Mouse (Mus musculus): ENCODE measurements around the gene Fut7. TPM values are rescaled to one million over a fixed set of nuclear protein-coding genes. Genes with fewer than 3 reads are reported as not detected.
"Not testable (repeated sequence)": the region's sequence is repeated elsewhere in the genome, so short reads cannot be mapped to it uniquely, and the experiment has no call there.

Gene Fut7
- total RNA-seq (2015; ENCODE audit: low replicate concordance) (4.3 TPM in 1 of 2 replicates, not detected in the other), total RNA-seq (2017; ENCODE audit: low replicate concordance) (0.77 TPM in 1 of 2 replicates, not detected in the other)

DNA sequence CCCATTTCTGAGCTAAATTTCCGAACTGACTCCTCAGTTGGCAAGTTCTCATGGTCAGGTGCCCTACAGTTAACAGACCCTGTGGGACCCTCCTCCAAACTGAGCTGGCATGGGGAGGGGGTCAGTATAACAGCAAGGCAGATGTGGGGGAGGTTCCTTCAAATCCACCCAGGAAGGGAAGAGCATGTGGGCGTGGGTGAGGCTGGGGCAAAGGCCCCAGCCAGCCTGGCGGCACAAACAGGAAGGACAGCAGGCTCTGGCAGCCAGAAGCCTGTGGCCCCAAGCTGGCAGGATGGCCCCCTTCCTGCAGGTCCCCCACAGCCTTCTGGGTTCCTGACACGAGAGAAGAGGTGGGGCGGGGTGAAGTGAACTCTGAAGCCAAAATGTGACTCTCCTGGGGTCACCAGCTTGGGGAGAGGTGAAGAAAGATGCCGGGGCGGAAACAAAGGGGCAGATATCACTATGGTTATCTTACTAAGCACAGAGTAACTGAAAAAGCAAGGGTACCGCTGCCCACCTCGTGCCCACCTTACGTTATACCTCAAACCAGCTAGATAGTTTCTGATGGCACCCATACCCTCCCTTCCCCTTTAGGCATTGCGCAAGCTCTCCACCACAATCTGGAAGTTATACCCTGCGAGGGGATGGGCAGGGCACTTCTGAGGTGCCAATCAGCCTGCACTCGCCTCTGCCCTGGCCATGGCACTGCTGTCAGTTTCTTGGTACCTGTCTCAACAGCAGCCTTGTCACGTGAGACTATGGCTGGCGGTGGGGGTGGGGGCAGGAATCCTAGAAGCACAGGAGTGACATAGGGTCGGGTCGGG is at the start of gene Fut7:
TSS of gene Fut7 (plus strand) at position 681 of the 824 bp plus-strand sequence.
- ATAC-seq (replicated peaks; ENCODE audit: low FRiP score, poor library complexity, severe bottlenecking): no peak

GRCm38 (mm10) chr2:25373431-25373830 is 49.6 kb upstream of the Fut7 start:
- no peak for ATAC-seq (replicated peaks; ENCODE audit: low FRiP score, poor library complexity, severe bottlenecking)

- ATAC-seq (replicated peaks; ENCODE audit: low FRiP score, poor library complexity, severe bottlenecking): no peak
Measured at GRCm38 (mm10) chr2:25376589-25376988, 46.5 kb upstream of the Fut7 start.

GRCm38 (mm10) chr2:25384492-25384891 is 38.6 kb upstream of the Fut7 start:
- no peak for ATAC-seq (replicated peaks; ENCODE audit: low FRiP score, poor library complexity, severe bottlenecking)

DNA sequence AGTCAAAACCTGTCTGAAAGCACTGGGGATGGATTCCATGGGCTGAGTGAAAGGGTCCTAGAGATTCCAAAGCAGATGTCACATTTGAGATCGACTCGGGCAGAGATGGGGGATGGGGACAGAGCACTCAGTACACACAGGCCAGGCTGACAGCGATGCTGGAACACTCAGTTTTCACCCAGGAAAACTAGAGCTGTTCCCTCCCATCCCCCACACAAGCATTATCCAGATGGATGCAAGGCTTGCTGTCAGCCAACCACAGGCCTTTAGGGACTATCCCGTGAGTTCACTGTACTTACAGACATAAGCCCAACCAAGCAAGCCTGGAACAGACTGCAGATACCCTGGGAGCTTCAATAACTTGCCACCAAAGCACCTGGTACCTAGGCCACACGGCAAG is 31.8 kb upstream of the Fut7 start:
- ATAC-seq (replicated peaks; ENCODE audit: low FRiP score, poor library complexity, severe bottlenecking): no peak

GRCm38 (mm10) chr2:25394281-25395221 is 28.5 kb upstream of the Fut7 start:
- no peak for ATAC-seq (replicated peaks; ENCODE audit: low FRiP score, poor library complexity, severe bottlenecking)

DNA sequence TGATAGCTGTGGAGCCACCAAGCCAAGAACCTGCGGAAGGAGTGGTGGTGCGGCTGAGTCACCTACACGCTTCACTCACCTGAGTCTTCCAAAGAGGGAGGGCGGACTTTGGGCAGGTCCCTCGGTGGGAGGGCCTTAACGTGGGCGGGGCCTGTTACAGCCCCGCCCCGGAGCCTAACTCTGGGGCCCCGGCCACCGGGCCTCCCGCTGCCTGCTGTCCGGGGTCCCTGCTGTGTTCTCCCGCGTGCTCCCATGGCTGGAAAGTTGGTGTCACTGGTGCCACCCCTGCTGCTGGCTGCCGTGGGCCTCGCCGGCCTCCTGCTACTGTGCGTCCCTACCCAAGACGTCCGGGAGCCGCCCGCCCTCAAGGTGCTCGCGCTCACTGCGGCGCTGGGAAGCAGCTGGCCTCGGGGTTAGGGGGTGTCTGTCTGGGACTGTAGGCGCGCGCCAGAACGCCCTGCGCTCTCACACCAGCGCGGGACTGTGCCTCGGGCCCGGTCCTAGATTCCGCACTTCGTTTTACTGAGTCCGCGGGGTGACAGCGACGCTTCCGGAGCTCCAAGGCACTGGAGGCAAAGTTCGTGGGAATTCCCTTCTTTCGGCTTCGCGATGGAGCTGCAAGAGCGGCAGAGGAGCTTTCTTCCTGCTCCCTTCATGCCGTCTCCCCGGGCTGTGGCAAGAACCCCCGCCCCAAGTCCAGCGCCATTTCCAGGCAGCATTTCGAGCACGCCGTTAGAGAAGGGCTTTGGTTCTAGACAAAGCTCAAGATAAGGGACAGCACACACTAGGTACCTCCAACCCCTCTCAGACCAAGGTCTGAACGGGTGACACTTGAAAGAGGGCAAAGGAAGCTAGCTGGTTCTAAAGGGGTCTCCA is 27.1 kb upstream of the Fut7 start, which contains the start of gene Entpd2:
TSS of gene Entpd2 (plus strand) at position 154 of the 876 bp plus-strand sequence.
- ATAC-seq (replicated peaks; ENCODE audit: low FRiP score, poor library complexity, severe bottlenecking): no peak

DNA sequence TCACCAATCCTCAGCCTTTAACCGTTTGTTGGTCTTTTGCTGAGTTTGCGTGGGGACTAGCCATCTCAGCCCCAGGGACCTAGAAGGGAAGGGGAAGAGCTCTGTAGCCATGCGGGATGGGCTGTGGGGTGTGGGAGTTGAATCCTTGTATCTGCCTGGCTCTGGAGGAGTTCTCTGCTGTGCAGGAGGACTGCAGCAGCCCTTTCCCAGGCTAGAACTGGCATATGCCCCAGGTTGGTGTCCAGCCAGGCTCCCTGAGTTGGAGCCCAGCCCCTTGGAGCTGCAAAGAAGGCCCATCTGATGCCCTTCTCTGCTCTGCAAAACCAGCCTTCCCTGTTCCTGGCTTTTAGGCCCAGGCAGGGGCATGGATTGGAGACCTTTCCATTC is 26.5 kb upstream of the Fut7 start:
- no peak for ATAC-seq (replicated peaks; ENCODE audit: low FRiP score, poor library complexity, severe bottlenecking)

DNA sequence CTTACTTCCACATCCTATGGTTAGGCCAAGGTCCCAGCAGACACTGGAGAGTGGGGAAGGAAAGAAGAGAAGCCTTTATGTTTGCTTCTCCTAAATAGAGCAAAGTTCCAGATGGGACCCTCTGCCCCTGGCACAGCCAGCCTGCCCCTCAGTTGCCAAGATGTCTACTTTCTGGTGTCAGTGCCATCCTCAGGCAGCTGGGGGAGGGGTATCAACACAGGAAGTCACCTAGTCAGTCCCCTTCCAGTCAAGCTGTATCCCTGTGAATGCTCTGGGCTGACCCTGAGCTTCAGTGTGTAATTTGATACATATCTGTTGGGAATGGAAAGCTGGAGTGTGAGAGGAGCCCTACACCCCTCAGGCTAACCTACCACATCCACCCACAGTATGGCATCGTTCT is 26.1 kb upstream of the Fut7 start:
- no peak for ATAC-seq (replicated peaks; ENCODE audit: low FRiP score, poor library complexity, severe bottlenecking)

DNA sequence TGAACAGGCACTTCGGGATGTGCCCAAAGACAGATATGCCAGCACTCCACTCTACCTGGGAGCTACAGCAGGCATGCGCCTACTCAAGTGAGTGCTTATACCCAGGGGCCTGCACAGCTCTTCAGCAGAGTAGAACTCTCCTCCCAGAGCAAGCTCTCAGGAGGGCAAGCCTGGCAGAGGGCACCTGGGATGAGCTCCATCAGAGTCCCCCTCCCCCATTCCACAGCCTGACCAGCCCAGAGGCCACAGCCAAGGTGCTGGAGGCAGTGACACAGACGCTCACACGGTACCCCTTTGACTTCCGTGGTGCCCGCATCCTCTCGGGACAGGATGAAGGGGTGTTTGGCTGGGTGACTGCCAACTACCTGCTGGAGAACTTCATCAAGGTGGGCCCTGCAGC is 25.0 kb upstream of the Fut7 start:
- no peak for ATAC-seq (replicated peaks; ENCODE audit: low FRiP score, poor library complexity, severe bottlenecking)

- ATAC-seq (replicated peaks; ENCODE audit: low FRiP score, poor library complexity, severe bottlenecking): no peak
Measured at GRCm38 (mm10) chr2:25399051-25399450, 24.0 kb upstream of the Fut7 start, which contains the start of gene Npdc1. Npdc1 (plus strand) TSS chr2:25399351.

DNA sequence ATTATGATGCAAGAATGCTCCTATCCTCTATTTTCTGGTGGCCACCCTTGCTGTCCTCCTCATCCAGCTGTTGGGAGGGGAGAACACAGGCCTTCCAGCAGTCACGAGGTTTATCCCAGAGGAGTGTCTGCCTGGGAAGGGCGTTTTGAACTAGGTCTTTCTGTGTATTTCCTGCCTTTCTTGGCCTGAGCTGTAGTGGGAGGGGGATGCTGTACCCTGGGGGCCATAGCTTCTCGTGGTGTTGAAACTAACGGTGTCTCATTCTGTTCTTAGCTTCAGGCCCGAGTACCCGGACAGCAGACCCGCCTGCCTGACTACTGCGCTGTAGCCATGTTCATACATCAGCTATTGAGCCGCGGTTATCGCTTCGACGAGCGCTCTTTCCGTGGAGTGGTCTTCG is 22.8 kb upstream of the Fut7 start:
- ATAC-seq (replicated peaks; ENCODE audit: low FRiP score, poor library complexity, severe bottlenecking): no peak

DNA sequence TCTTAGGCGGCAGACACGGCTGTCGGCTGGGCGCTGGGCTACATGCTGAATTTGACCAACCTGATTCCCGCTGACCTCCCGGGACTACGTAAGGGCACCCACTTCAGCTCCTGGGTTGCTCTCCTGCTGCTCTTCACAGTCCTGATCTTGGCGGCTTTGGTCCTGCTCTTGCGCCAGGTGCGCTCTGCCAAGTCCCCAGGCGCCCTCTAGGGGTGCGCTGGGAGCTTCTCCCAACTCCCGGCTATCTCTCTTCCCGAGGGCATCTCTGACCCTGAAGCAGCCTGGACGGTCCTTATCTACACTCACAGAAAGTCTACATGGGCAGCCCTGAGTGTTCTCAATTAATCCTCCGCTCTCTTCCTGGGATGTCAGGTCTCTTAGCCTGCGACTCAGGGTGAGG is 22.3 kb upstream of the Fut7 start:
- no peak for ATAC-seq (replicated peaks; ENCODE audit: low FRiP score, poor library complexity, severe bottlenecking)

DNA sequence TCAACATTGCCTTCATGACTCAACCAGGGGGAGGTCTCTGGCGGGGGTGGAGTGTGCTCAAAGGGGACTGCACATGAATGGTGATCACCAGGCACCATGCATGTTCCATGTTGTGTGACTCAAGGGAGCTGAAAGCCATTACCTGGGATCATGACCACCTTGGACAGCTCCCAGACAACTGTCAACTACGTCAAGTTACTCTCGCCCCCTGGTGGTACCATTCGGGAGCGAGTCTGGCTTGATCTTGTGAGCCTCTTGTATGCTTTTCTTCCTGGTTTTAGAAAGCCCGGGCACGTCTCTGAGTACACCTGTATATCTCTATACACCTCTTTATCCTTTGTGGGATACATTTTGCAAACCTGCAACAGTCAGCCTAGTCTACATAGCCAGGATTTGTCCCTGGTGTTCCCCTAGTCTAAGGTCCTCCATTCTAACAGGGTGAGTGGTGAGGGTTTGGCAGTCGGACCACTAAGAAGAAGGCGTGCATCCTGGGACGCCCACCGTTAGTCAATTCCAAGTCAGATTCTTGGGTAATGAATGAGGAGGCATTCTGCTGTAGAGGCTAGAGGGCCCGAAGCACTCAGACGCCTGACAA is 20.6 kb upstream of the Fut7 start:
- no peak for ATAC-seq (replicated peaks; ENCODE audit: low FRiP score, poor library complexity, severe bottlenecking)

DNA sequence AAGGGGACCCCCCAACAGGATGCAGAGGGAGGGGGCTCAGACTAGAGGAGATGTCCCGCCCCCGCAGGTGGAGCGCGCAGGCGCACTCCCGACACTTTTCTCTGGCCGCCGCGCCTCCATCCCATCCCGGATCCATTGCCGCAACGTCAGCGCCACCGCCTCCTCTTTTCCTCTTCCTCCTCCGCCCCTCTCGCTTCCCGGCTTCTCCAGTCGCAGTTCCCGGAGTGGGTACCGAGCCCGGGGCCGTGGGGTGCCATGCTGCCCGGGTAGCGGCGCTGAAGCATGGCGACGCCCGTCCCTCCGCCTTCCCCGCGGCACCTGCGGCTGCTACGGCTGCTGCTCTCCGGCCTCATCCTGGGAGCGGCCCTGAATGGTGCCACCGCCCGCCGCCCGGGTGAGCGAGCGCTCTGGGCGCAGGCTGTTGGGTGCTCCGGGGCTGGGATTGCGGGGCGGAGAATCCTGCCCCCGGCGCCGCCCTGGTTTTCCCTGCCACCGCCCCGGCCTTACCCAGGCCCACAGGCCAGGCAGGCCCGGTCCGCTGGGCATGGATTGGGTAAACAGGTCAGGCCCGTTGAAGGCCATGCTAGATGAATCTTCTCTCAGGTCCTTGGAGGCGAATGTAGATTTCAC is 20.0 kb upstream of the Fut7 start:
- no peak for ATAC-seq (replicated peaks; ENCODE audit: low FRiP score, poor library complexity, severe bottlenecking)

GRCm38 (mm10) chr2:25403994-25404393 is 19.1 kb upstream of the Fut7 start:
- no peak for ATAC-seq (replicated peaks; ENCODE audit: low FRiP score, poor library complexity, severe bottlenecking)

- no peak for ATAC-seq (replicated peaks; ENCODE audit: low FRiP score, poor library complexity, severe bottlenecking)
Measured at GRCm38 (mm10) chr2:25408908-25409307, 14.2 kb upstream of the Fut7 start.

DNA sequence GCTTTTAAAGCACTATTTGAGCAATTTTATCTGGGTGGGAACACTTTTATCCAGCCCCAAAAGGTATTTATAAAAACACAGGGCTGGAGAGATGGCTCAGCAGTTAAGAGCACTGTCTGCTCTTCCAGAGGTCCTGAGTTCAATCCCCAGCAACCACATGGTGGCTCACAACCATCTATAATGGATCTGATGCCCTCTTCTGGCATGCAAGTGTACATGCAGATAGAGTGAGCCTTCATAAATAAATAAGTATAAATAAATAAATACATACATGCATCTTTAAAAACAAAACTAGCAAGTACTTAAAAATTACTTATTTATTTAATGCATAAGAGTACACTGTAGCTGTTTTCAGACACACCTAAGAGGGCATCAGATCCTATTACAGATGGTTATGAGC is 9.6 kb upstream of the Fut7 start:
- not testable (repeated sequence) for ATAC-seq (replicated peaks; ENCODE audit: low FRiP score, poor library complexity, severe bottlenecking)

- no peak for ATAC-seq (replicated peaks; ENCODE audit: low FRiP score, poor library complexity, severe bottlenecking)
Measured at GRCm38 (mm10) chr2:25417426-25417825, 5.6 kb upstream of the Fut7 start.

Measured in erythroid progenitor cell, adult 5-6 weeks (primary cell).